Mouse (Mus musculus): ENCODE measurements around the gene Umad1. TPM values are rescaled to one million over a fixed set of nuclear protein-coding genes. Genes with fewer than 3 reads are reported as not detected.

Umad1 gene
- polyA plus RNA-seq, 1 experiment = 21.9 TPM

- TF ChIP-seq CTCF (conservative IDR thresholded peaks at IDR 0.05; ENCODE audit: insufficient read depth, insufficient read length, low read depth, low read length) (no peak), POLR2A (IDR thresholded peaks at IDR 0.05; ENCODE audit: low read depth, low read length) (no peak)
- H3K27ac ChIP-seq (ENCODE audit: insufficient read depth, low read depth, low read length) = no peak overlapping the region
- H3K36me3 ChIP-seq (ENCODE audit: control insufficient read depth, insufficient read depth, low read length) = no peaks in the 10 kb centered on the region
- WGBS = 97% methylated on average over 3 of the region's 3 CpGs
- DNase-seq = no peak
- no peaks in the 10 kb centered on the region for H3K27me3 ChIP-seq (replicated peaks; ENCODE audit: control insufficient read depth, insufficient read depth, low read length)
- H3K4me3 ChIP-seq (ENCODE audit: insufficient read depth, low read depth, low read length) = no peak overlapping the region
- no peaks in the 10 kb centered on the region for H3K4me1 ChIP-seq (ENCODE audit: control insufficient read depth, insufficient read depth, low read length)
These were observed 27.1 kb downstream of the Umad1 start for GRCm38 (mm10) chr6:8286146-8286545.

GRCm38 (mm10) chr6:8288755-8289580, 29.9 kb downstream of the Umad1 start:
- H3K4me3 ChIP-seq (ENCODE audit: insufficient read depth, low read depth, low read length) = no peak overlapping the region
- no peaks in the 10 kb centered on the region for H3K27me3 ChIP-seq (replicated peaks; ENCODE audit: control insufficient read depth, insufficient read depth, low read length)
- no peaks in the 10 kb centered on the region for H3K4me1 ChIP-seq (ENCODE audit: control insufficient read depth, insufficient read depth, low read length)
- H3K27ac ChIP-seq (ENCODE audit: insufficient read depth, low read depth, low read length) = no peak overlapping the region
- DNase-seq = no peak
- TF ChIP-seq CTCF (conservative IDR thresholded peaks at IDR 0.05; ENCODE audit: insufficient read depth, insufficient read length, low read depth, low read length) (no peak), POLR2A (IDR thresholded peaks at IDR 0.05; ENCODE audit: low read depth, low read length) (no peak)
- no peaks in the 10 kb centered on the region for H3K36me3 ChIP-seq (ENCODE audit: control insufficient read depth, insufficient read depth, low read length)
- WGBS = 79% methylated on average over 4 of the region's 4 CpGs

- Histone ChIP-seq H3K27ac (ENCODE audit: insufficient read depth, low read depth, low read length) (no peak overlapping the region), H3K4me3 (ENCODE audit: insufficient read depth, low read depth, low read length) (no peak overlapping the region), H3K4me1 (ENCODE audit: control insufficient read depth, insufficient read depth, low read length) (no peaks in the 10 kb centered on the region), H3K27me3 (replicated peaks; ENCODE audit: control insufficient read depth, insufficient read depth, low read length) (no peaks in the 10 kb centered on the region), H3K36me3 (ENCODE audit: control insufficient read depth, insufficient read depth, low read length) (no peaks in the 10 kb centered on the region)
- WGBS = 89% methylated on average over 4 of the region's 4 CpGs
- DNase-seq = no peak
- TF ChIP-seq CTCF (conservative IDR thresholded peaks at IDR 0.05; ENCODE audit: insufficient read depth, insufficient read length, low read depth, low read length) (no peak), POLR2A (IDR thresholded peaks at IDR 0.05; ENCODE audit: low read depth, low read length) (no peak)
These were observed 35.1 kb downstream of the Umad1 start for GRCm38 (mm10) chr6:8294048-8294784.

GRCm38 (mm10) chr6:8299066-8299863, 40.2 kb downstream of the Umad1 start:
- Histone ChIP-seq H3K27me3 (replicated peaks; ENCODE audit: control insufficient read depth, insufficient read depth, low read length) (no peaks in the 10 kb centered on the region), H3K36me3 (ENCODE audit: control insufficient read depth, insufficient read depth, low read length) (no peaks in the 10 kb centered on the region), H3K4me1 (ENCODE audit: control insufficient read depth, insufficient read depth, low read length) (no peaks in the 10 kb centered on the region), H3K4me3 (ENCODE audit: insufficient read depth, low read depth, low read length) (no peak overlapping the region), H3K27ac (ENCODE audit: insufficient read depth, low read depth, low read length) (no peak overlapping the region)
- TF ChIP-seq CTCF (conservative IDR thresholded peaks at IDR 0.05; ENCODE audit: insufficient read depth, insufficient read length, low read depth, low read length) (no peak), POLR2A (IDR thresholded peaks at IDR 0.05; ENCODE audit: low read depth, low read length) (no peak)
- WGBS = 89% methylated on average over 6 of the region's 6 CpGs
- DNase-seq = no peak

- Histone ChIP-seq H3K36me3 (ENCODE audit: control insufficient read depth, insufficient read depth, low read length) (no peaks in the 10 kb centered on the region), H3K4me1 (ENCODE audit: control insufficient read depth, insufficient read depth, low read length) (no peaks in the 10 kb centered on the region), H3K27me3 (replicated peaks; ENCODE audit: control insufficient read depth, insufficient read depth, low read length) (no peaks in the 10 kb centered on the region), H3K4me3 (ENCODE audit: insufficient read depth, low read depth, low read length) (no peak overlapping the region), H3K27ac (ENCODE audit: insufficient read depth, low read depth, low read length) (no peak overlapping the region)
- WGBS = 54% methylated on average over 6 of the region's 6 CpGs
- no peak for DNase-seq
- no peak for TF ChIP-seq POLR2A (IDR thresholded peaks at IDR 0.05; ENCODE audit: low read depth, low read length)
- no peak for TF ChIP-seq CTCF (conservative IDR thresholded peaks at IDR 0.05; ENCODE audit: insufficient read depth, insufficient read length, low read depth, low read length)
These were observed 49.0 kb downstream of the Umad1 start for GRCm38 (mm10) chr6:8307878-8308775.

GRCm38 (mm10) chr6:8312554-8312953, 53.5 kb downstream of the Umad1 start:
- no peaks in the 10 kb centered on the region for H3K4me1 ChIP-seq (ENCODE audit: control insufficient read depth, insufficient read depth, low read length)
- 90% methylated on average over 2 of the region's 2 CpGs for WGBS
- H3K27ac ChIP-seq (ENCODE audit: insufficient read depth, low read depth, low read length) = no peak overlapping the region
- H3K4me3 ChIP-seq (ENCODE audit: insufficient read depth, low read depth, low read length) = no peak overlapping the region
- no peaks in the 10 kb centered on the region for H3K36me3 ChIP-seq (ENCODE audit: control insufficient read depth, insufficient read depth, low read length)
- H3K27me3 ChIP-seq (replicated peaks; ENCODE audit: control insufficient read depth, insufficient read depth, low read length) = no peaks in the 10 kb centered on the region
- DNase-seq = no peak
- TF ChIP-seq POLR2A (IDR thresholded peaks at IDR 0.05; ENCODE audit: low read depth, low read length) (no peak), CTCF (conservative IDR thresholded peaks at IDR 0.05; ENCODE audit: insufficient read depth, insufficient read length, low read depth, low read length) (no peak)

Data from kidney, adult 2 months (tissue).